Mouse (Mus musculus) left cerebral cortex, postnatal 4 days (tissue): ENCODE data around the gene Itga11. TPM values are rescaled to one million over a fixed set of nuclear protein-coding genes. Genes with fewer than 3 reads are reported as not detected.

Experiments
- DNase-seq: peaks from one replicate; pipeline ENCODE4 v3.0.0-alpha.2; 2022
- intact Hi-C: fragments of 180-260 bp; cut with DNase I; formaldehyde crosslinking; loops from one replicate; pipeline ENCODE4 v1.15.1; 2025
- total RNA-seq, 2 experiments: library from RNA; stranded (reverse); gene quantifications; 2 replicates each; pipeline ENCODE4 v1.2.3; 2021

The Itga11 gene
- total RNA-seq, 2 experiments from 2014 or later, result 1.7 to 1.8 TPM

GRCm38 (mm10) chr9:62679398-62679797 lies 1.8 kb downstream of the Itga11 start:
- DNase-seq, result no peak
- intact Hi-C loops, result no loop called here

- intact Hi-C loops, result no loop called here
- no peak for DNase-seq
Observed at GRCm38 (mm10) chr9:62684311-62684710, 6.7 kb downstream of the Itga11 start.

GRCm38 (mm10) chr9:62689748-62690147 lies 12.1 kb downstream of the Itga11 start:
- intact Hi-C loops, result no loop called here
- DNase-seq, result no peak

- intact Hi-C loops, result no loop called here
- no peak for DNase-seq
Observed at GRCm38 (mm10) chr9:62694054-62694453, 16.4 kb downstream of the Itga11 start.

- intact Hi-C loops, result no loop called here
Observed at GRCm38 (mm10) chr9:62695210-62695609, 17.6 kb downstream of the Itga11 start.

GRCm38 (mm10) chr9:62696799-62697198 lies 19.2 kb downstream of the Itga11 start:
- intact Hi-C loops, result no loop called here

More at GRCm38 (mm10) chr9:62695210-62695609, 17.6 kb downstream of the Itga11 start:
- no peak for DNase-seq

GRCm38 (mm10) chr9:62707267-62707666 lies 29.6 kb downstream of the Itga11 start:
- intact Hi-C loops, result no loop called here
- DNase-seq, result no peak

More at GRCm38 (mm10) chr9:62696799-62697198, 19.2 kb downstream of the Itga11 start:
- DNase-seq, result no peak

- DNase-seq, result no peak
- intact Hi-C loops, result no loop called here
Observed at GRCm38 (mm10) chr9:62707870-62708269, 30.2 kb downstream of the Itga11 start.

- intact Hi-C loops, result no loop called here
- no peak for DNase-seq
Observed at GRCm38 (mm10) chr9:62709983-62710382, 32.4 kb downstream of the Itga11 start.

- intact Hi-C loops, result no loop called here
- DNase-seq, result no peak
Observed at GRCm38 (mm10) chr9:62712374-62712773, 34.7 kb downstream of the Itga11 start.

GRCm38 (mm10) chr9:62713040-62713439 lies 35.4 kb downstream of the Itga11 start:
- intact Hi-C loops, result no loop called here
- DNase-seq, result peak; percentile 22

- DNase-seq, result no peak
- intact Hi-C loops, result no loop called here
Observed at GRCm38 (mm10) chr9:62714336-62714735, 36.7 kb downstream of the Itga11 start.

- DNase-seq, result no peak
- intact Hi-C loops, result no loop called here
Observed at GRCm38 (mm10) chr9:62717982-62718381, 40.4 kb downstream of the Itga11 start.

- intact Hi-C loops, result no loop called here
- DNase-seq, result peak; percentile 45
Observed at GRCm38 (mm10) chr9:62721791-62722190, 44.2 kb downstream of the Itga11 start.

- intact Hi-C loops, result no loop called here
- peak; percentile 42 for DNase-seq
Observed at GRCm38 (mm10) chr9:62722716-62723115, 45.1 kb downstream of the Itga11 start.

GRCm38 (mm10) chr9:62724175-62724574 lies 46.5 kb downstream of the Itga11 start:
- DNase-seq, result peak; percentile 48
- intact Hi-C loops, result no loop called here

- intact Hi-C loops, result no loop called here
- no peak for DNase-seq
Observed at GRCm38 (mm10) chr9:62725247-62725646, 47.6 kb downstream of the Itga11 start.

GRCm38 (mm10) chr9:62726472-62726871 lies 48.8 kb downstream of the Itga11 start:
- peak; percentile 35 for DNase-seq
- intact Hi-C loops, result no loop called here

- intact Hi-C loops, result loop anchor here (5.0 kb wide), 1 partner anchor 383 kb away; no protein-coding TSS in a partner anchor
Observed at GRCm38 (mm10) chr9:62744558-62745275, 67.1 kb downstream of the Itga11 start.

GRCm38 (mm10) chr9:62746646-62747045 lies 69.0 kb downstream of the Itga11 start:
- intact Hi-C loops, result no loop called here
- DNase-seq, result no peak

More at GRCm38 (mm10) chr9:62744558-62745275, 67.1 kb downstream of the Itga11 start:
- peak; percentile 73 for DNase-seq

- DNase-seq, result peak; percentile 27
- intact Hi-C loops, result no loop called here
Observed at GRCm38 (mm10) chr9:62749666-62750065, 72.0 kb downstream of the Itga11 start.

- DNase-seq, result no peak
- intact Hi-C loops, result no loop called here
Observed at GRCm38 (mm10) chr9:62750381-62750780, 72.8 kb downstream of the Itga11 start.

GRCm38 (mm10) chr9:62758288-62758687 lies 80.7 kb downstream of the Itga11 start:
- intact Hi-C loops, result no loop called here
- no peak for DNase-seq
